In genomic region chr9:122309013-122309980, GRCm38 (mm10) we compare ENCODE assay signal across 8 mouse cellular contexts. TPM values are rescaled to one million over a fixed set of nuclear protein-coding genes. Genes with fewer than 3 reads are reported as not detected.
DNase-seq lines count a peak whose midpoint lies in the region; ATAC-seq and TF ChIP-seq lines count a peak whose summit lies in the region.

No protein-coding gene starts in this region.

- no peaks in the 10 kb centered on the region for H3K79me2 ChIP-seq in myocyte (ENCODE audit: control insufficient read depth, insufficient read depth)

- no peak for ATAC-seq in hindbrain, embryonic 11.5 days (ENCODE audit: low FRiP score)
- peak; percentile 59; the same call in 1 of the 2 replicates for ATAC-seq in liver, embryonic 11.5 days (replicated peaks; ENCODE audit: low FRiP score)

- H3K27me3 ChIP-seq in hindbrain, embryonic 10.5 days (ENCODE audit: insufficient read depth, poor library complexity, severe bottlenecking), result no peaks in the 10 kb centered on the region
- H3K27me3 ChIP-seq in hindbrain, embryonic 11.5 days (ENCODE audit: control insufficient read depth, insufficient read depth, low read length), result no peaks in the 10 kb centered on the region
- H3K27me3 ChIP-seq in liver, embryonic 11.5 days (replicated peaks; ENCODE audit: control insufficient read depth, insufficient read depth, low read length), result no peaks in the 10 kb centered on the region
- H3K27me3 ChIP-seq in myocyte (ENCODE audit: control insufficient read depth, insufficient read depth, insufficient read length), result no peaks in the 10 kb centered on the region

- TF ChIP-seq POLR2A in myocyte (IDR thresholded peaks at IDR 0.05; ENCODE audit: insufficient read length, low read depth), result no peak

- no peak for DNase-seq in hindbrain, embryonic 10.5 days (ENCODE audit: low spot score)
- DNase-seq in hindbrain, embryonic 11.5 days (ENCODE audit: low spot score), result no peak
- DNase-seq in adrenal gland, postnatal 25 days, result peak; percentile 46
- no peak for DNase-seq in liver, embryonic 11.5 days (ENCODE audit: low spot score)
- no peak for DNase-seq in B cell, adult 2 months
- no peak for DNase-seq in Muller cell, postnatal 12 days (ENCODE audit: inconsistent ontology term)
- no peak for DNase-seq in cerebellum, postnatal 4 days (ENCODE audit: low spot score in 2 of 2)

- H3K27ac ChIP-seq in hindbrain, embryonic 10.5 days, result 0 out of 2 replicates have a peak overlapping the region, but pooled peaks have one; percentile 23
- H3K27ac ChIP-seq in hindbrain, embryonic 11.5 days (ENCODE audit: low read depth, low read length), result no peak overlapping the region
- H3K27ac ChIP-seq in liver, embryonic 11.5 days (ENCODE audit: low read depth, low read length), result no peak overlapping the region

- no peak overlapping the region for H3K4me3 ChIP-seq in hindbrain, embryonic 10.5 days
- H3K4me3 ChIP-seq in hindbrain, embryonic 11.5 days (ENCODE audit: low read depth, low read length), result no peak overlapping the region
- H3K4me3 ChIP-seq in liver, embryonic 11.5 days (ENCODE audit: low read depth, low read length), result no peak overlapping the region
- no peak overlapping the region for H3K4me3 ChIP-seq in myocyte

- no peaks in the 10 kb centered on the region for H3K36me3 ChIP-seq in hindbrain, embryonic 10.5 days
- H3K36me3 ChIP-seq in hindbrain, embryonic 11.5 days (ENCODE audit: control insufficient read depth, insufficient read depth, low read length), result no peaks in the 10 kb centered on the region
- H3K36me3 ChIP-seq in liver, embryonic 11.5 days (ENCODE audit: control insufficient read depth, insufficient read depth, low read length), result no peaks in the 10 kb centered on the region
- H3K36me3 ChIP-seq in myocyte (ENCODE audit: control insufficient read depth, insufficient read depth), result no peaks in the 10 kb centered on the region

- H3K4me1 ChIP-seq in hindbrain, embryonic 10.5 days (replicated peaks), result peaks cover 14% of the 10 kb centered on the region
- no peaks in the 10 kb centered on the region for H3K4me1 ChIP-seq in hindbrain, embryonic 11.5 days (replicated peaks; ENCODE audit: control insufficient read depth, insufficient read depth, low read length)
- H3K4me1 ChIP-seq in liver, embryonic 11.5 days (replicated peaks; ENCODE audit: control insufficient read depth, insufficient read depth, low read length), result peaks cover 10% of the 10 kb centered on the region; the same call in 1 of the 2 replicates

- H3K4me2 ChIP-seq in hindbrain, embryonic 11.5 days (replicated peaks; ENCODE audit: low read depth, low read length), result no peak overlapping the region
- no peak overlapping the region for H3K4me2 ChIP-seq in liver, embryonic 11.5 days
- H3K4me2 ChIP-seq in myocyte (ENCODE audit: low read depth), result peak overlapping the region; percentile 53

- no peak overlapping the region for H3K9ac ChIP-seq in hindbrain, embryonic 11.5 days (ENCODE audit: low read depth, low read length)
- H3K9ac ChIP-seq in liver, embryonic 11.5 days (ENCODE audit: low read depth, low read length), result no peak overlapping the region

- no peaks in the 10 kb centered on the region for H3K9me3 ChIP-seq in hindbrain, embryonic 10.5 days
- no peaks in the 10 kb centered on the region for H3K9me3 ChIP-seq in hindbrain, embryonic 11.5 days (ENCODE audit: control insufficient read depth, low read length)
- no peaks in the 10 kb centered on the region for H3K9me3 ChIP-seq in liver, embryonic 11.5 days (ENCODE audit: control insufficient read depth, low read length)

- H3ac ChIP-seq in myocyte (ENCODE audit: control insufficient read depth, insufficient read length), result no peak overlapping the region

- WGBS in hindbrain, embryonic 10.5 days, result 75% methylated on average over 14 of the region's 14 CpGs
- WGBS in hindbrain, embryonic 11.5 days, result 76% methylated on average over 14 of the region's 14 CpGs
- WGBS in liver, embryonic 11.5 days, result 47% methylated on average over 14 of the region's 14 CpGs

TF ChIP-seq in myocyte, 11 proteins besides CTCF, POLR2A, EP300 and RAD21:
- no peak for TF ChIP-seq MYOD1 (IDR thresholded peaks at IDR 0.05; ENCODE audit: control insufficient read depth in 1 of 3, insufficient read length in 2 of 3, low read depth in 2 of 3)
- no peak for TF ChIP-seq SRF (IDR thresholded peaks at IDR 0.05; ENCODE audit: control insufficient read depth, insufficient read length, low read depth)
- TF ChIP-seq REST (IDR thresholded peaks at IDR 0.05; ENCODE audit: insufficient read depth, insufficient read length), result no peak
- no peak for TF ChIP-seq E2F4 (IDR thresholded peaks at IDR 0.05; ENCODE audit: insufficient read depth)
- no peak for TF ChIP-seq MAX (IDR thresholded peaks at IDR 0.05; ENCODE audit: low read depth)
- no peak for TF ChIP-seq CEBPB (IDR thresholded peaks at IDR 0.05; ENCODE audit: insufficient read depth, poor library complexity, severe bottlenecking)
- no peak for TF ChIP-seq USF1 (IDR thresholded peaks at IDR 0.05; ENCODE audit: low read depth)

RNA-seq across cellular contexts. Expression of gene Ano10, which starts 15.1 kb away (rescaled TPM):
- 38.2 and 46.9 TPM in 2 replicates for polyA plus RNA-seq in hindbrain, embryonic 10.5 days (2016; fragmentation: Nextera tagmentation; extraction: Ambion mirVana)
- polyA plus RNA-seq in hindbrain, embryonic 11.5 days (2014; fragmentation: Nextera tagmentation; extraction: Ambion mirVana), result 51.9 and 52.5 TPM in 2 replicates
- 82.0 and 86.6 TPM in 2 replicates for total RNA-seq in adrenal gland, postnatal 25 days (2021)
- polyA plus RNA-seq in liver, embryonic 11.5 days (2014; fragmentation: Nextera tagmentation; extraction: Ambion mirVana), result 15.4 and 16.9 TPM in 2 replicates
- 68.7 TPM for polyA plus RNA-seq in myocyte (2012; fragmentation: generic; extraction: Trizol)

RNA-seq across cellular contexts. Expression of gene Abhd5, which starts 42.1 kb away (rescaled TPM):
- polyA plus RNA-seq in hindbrain, embryonic 10.5 days (2016; fragmentation: Nextera tagmentation; extraction: Ambion mirVana), result 16.0 and 19.2 TPM in 2 replicates
- 21.9 and 23.7 TPM in 2 replicates for polyA plus RNA-seq in hindbrain, embryonic 11.5 days (2014; fragmentation: Nextera tagmentation; extraction: Ambion mirVana)
- 67.2 and 78.4 TPM in 2 replicates for total RNA-seq in adrenal gland, postnatal 25 days (2021)
- 22.1 and 24.2 TPM in 2 replicates for polyA plus RNA-seq in liver, embryonic 11.5 days (2014; fragmentation: Nextera tagmentation; extraction: Ambion mirVana)
- 24.8 TPM for polyA plus RNA-seq in myocyte (2012; fragmentation: generic; extraction: Trizol)
